Mouse (Mus musculus): ENCODE measurements at regions not wholly inside any gene's neighbourhood (a gene's known extent, or its start where the extent isn't known, plus 50 kb on each side); places are given as distances from the start of the nearest gene placed in this dataset.

GRCm38 (mm10) chr12:91946541-91946940 lies 97.6 kb upstream of the Sel1l start:
- no peaks in the 10 kb centered on the region for H3K27me3 ChIP-seq (ENCODE audit: control insufficient read depth, insufficient read depth, low read length)
- H3K4me1 ChIP-seq (ENCODE audit: control insufficient read depth, insufficient read depth, low read length) = no peaks in the 10 kb centered on the region
- H3K36me3 ChIP-seq (ENCODE audit: control insufficient read depth, insufficient read depth, low read length) = no peaks in the 10 kb centered on the region
- H3K4me2 ChIP-seq (ENCODE audit: low read depth, low read length) = no peak overlapping the region
- ATAC-seq (ENCODE audit: low read depth) = no peak
- no peak overlapping the region for H3K27ac ChIP-seq (ENCODE audit: low read depth, low read length)
- WGBS = 80% methylated on average over 3 of the region's 3 CpGs
- no peaks in the 10 kb centered on the region for H3K9me3 ChIP-seq (ENCODE audit: control insufficient read depth, low read length)
- no peak overlapping the region for H3K9ac ChIP-seq (replicated peaks; ENCODE audit: low read depth, low read length)
- H3K4me3 ChIP-seq (ENCODE audit: low read depth, low read length) = no peak overlapping the region

- no peak overlapping the region for H3K4me3 ChIP-seq (ENCODE audit: low read depth, low read length)
- H3K36me3 ChIP-seq (ENCODE audit: control insufficient read depth, insufficient read depth, low read length) = no peaks in the 10 kb centered on the region
- 48% methylated on average over 7 of the region's 7 CpGs for WGBS
- no peak for ATAC-seq (ENCODE audit: low read depth)
- H3K27ac ChIP-seq (ENCODE audit: low read depth, low read length) = no peak overlapping the region
- H3K9ac ChIP-seq (replicated peaks; ENCODE audit: low read depth, low read length) = no peak overlapping the region
- no peaks in the 10 kb centered on the region for H3K4me1 ChIP-seq (ENCODE audit: control insufficient read depth, insufficient read depth, low read length)
- no peaks in the 10 kb centered on the region for H3K9me3 ChIP-seq (ENCODE audit: control insufficient read depth, low read length)
- H3K4me2 ChIP-seq (ENCODE audit: low read depth, low read length) = no peak overlapping the region
- no peaks in the 10 kb centered on the region for H3K27me3 ChIP-seq (ENCODE audit: control insufficient read depth, insufficient read depth, low read length)
Measured at GRCm38 (mm10) chr12:91932490-91933361, 83.8 kb upstream of the Sel1l start.

GRCm38 (mm10) chr12:91931586-91931985 lies 82.6 kb upstream of the Sel1l start:
- no peak overlapping the region for H3K27ac ChIP-seq (ENCODE audit: low read depth, low read length)
- H3K4me3 ChIP-seq (ENCODE audit: low read depth, low read length) = no peak overlapping the region
- H3K9ac ChIP-seq (replicated peaks; ENCODE audit: low read depth, low read length) = no peak overlapping the region
- H3K9me3 ChIP-seq (ENCODE audit: control insufficient read depth, low read length) = no peaks in the 10 kb centered on the region
- ATAC-seq (ENCODE audit: low read depth) = no peak
- H3K27me3 ChIP-seq (ENCODE audit: control insufficient read depth, insufficient read depth, low read length) = no peaks in the 10 kb centered on the region
- H3K4me2 ChIP-seq (ENCODE audit: low read depth, low read length) = no peak overlapping the region
- no peaks in the 10 kb centered on the region for H3K4me1 ChIP-seq (ENCODE audit: control insufficient read depth, insufficient read depth, low read length)
- WGBS = 88% methylated on average over 6 of the region's 6 CpGs
- no peaks in the 10 kb centered on the region for H3K36me3 ChIP-seq (ENCODE audit: control insufficient read depth, insufficient read depth, low read length)

GRCm38 (mm10) chr12:91929386-91930054 lies 80.6 kb upstream of the Sel1l start:
- no peak overlapping the region for H3K27ac ChIP-seq (ENCODE audit: low read depth, low read length)
- no peak overlapping the region for H3K4me2 ChIP-seq (ENCODE audit: low read depth, low read length)
- no peaks in the 10 kb centered on the region for H3K27me3 ChIP-seq (ENCODE audit: control insufficient read depth, insufficient read depth, low read length)
- H3K36me3 ChIP-seq (ENCODE audit: control insufficient read depth, insufficient read depth, low read length) = no peaks in the 10 kb centered on the region
- no peak overlapping the region for H3K9ac ChIP-seq (replicated peaks; ENCODE audit: low read depth, low read length)
- WGBS = 72% methylated on average over 7 of the region's 7 CpGs
- no peaks in the 10 kb centered on the region for H3K9me3 ChIP-seq (ENCODE audit: control insufficient read depth, low read length)
- no peak for ATAC-seq (ENCODE audit: low read depth)
- no peaks in the 10 kb centered on the region for H3K4me1 ChIP-seq (ENCODE audit: control insufficient read depth, insufficient read depth, low read length)
- H3K4me3 ChIP-seq (ENCODE audit: low read depth, low read length) = no peak overlapping the region

- ATAC-seq (ENCODE audit: low read depth) = no peak
- no peak overlapping the region for H3K4me2 ChIP-seq (ENCODE audit: low read depth, low read length)
- H3K9me3 ChIP-seq (ENCODE audit: control insufficient read depth, low read length) = no peaks in the 10 kb centered on the region
- H3K36me3 ChIP-seq (ENCODE audit: control insufficient read depth, insufficient read depth, low read length) = no peaks in the 10 kb centered on the region
- WGBS = 80% methylated on average over 6 of the region's 6 CpGs
- no peak overlapping the region for H3K9ac ChIP-seq (replicated peaks; ENCODE audit: low read depth, low read length)
- no peak overlapping the region for H3K4me3 ChIP-seq (ENCODE audit: low read depth, low read length)
- no peaks in the 10 kb centered on the region for H3K27me3 ChIP-seq (ENCODE audit: control insufficient read depth, insufficient read depth, low read length)
- no peaks in the 10 kb centered on the region for H3K4me1 ChIP-seq (ENCODE audit: control insufficient read depth, insufficient read depth, low read length)
- no peak overlapping the region for H3K27ac ChIP-seq (ENCODE audit: low read depth, low read length)
Measured at GRCm38 (mm10) chr12:91927576-91927975, 78.6 kb upstream of the Sel1l start.

GRCm38 (mm10) chr12:91915486-91915885 lies 66.5 kb upstream of the Sel1l start:
- H3K4me1 ChIP-seq (ENCODE audit: control insufficient read depth, insufficient read depth, low read length) = no peaks in the 10 kb centered on the region
- H3K4me2 ChIP-seq (ENCODE audit: low read depth, low read length) = no peak overlapping the region
- H3K4me3 ChIP-seq (ENCODE audit: low read depth, low read length) = no peak overlapping the region
- H3K27me3 ChIP-seq (ENCODE audit: control insufficient read depth, insufficient read depth, low read length) = no peaks in the 10 kb centered on the region
- no peak overlapping the region for H3K9ac ChIP-seq (replicated peaks; ENCODE audit: low read depth, low read length)
- H3K36me3 ChIP-seq (ENCODE audit: control insufficient read depth, insufficient read depth, low read length) = no peaks in the 10 kb centered on the region
- H3K27ac ChIP-seq (ENCODE audit: low read depth, low read length) = no peak overlapping the region
- no peaks in the 10 kb centered on the region for H3K9me3 ChIP-seq (ENCODE audit: control insufficient read depth, low read length)
- 85% methylated on average over 3 of the region's 3 CpGs for WGBS
- ATAC-seq (ENCODE audit: low read depth) = no peak

- WGBS = 58% methylated on average over 8 of the region's 8 CpGs
- Histone ChIP-seq H3K27ac (ENCODE audit: low read depth, low read length) (no peak overlapping the region), H3K27me3 (ENCODE audit: control insufficient read depth, insufficient read depth, low read length) (no peaks in the 10 kb centered on the region), H3K9ac (replicated peaks; ENCODE audit: low read depth, low read length) (no peak overlapping the region), H3K4me2 (ENCODE audit: low read depth, low read length) (no peak overlapping the region), H3K4me1 (ENCODE audit: control insufficient read depth, insufficient read depth, low read length) (no peaks in the 10 kb centered on the region), H3K4me3 (ENCODE audit: low read depth, low read length) (no peak overlapping the region), H3K36me3 (ENCODE audit: control insufficient read depth, insufficient read depth, low read length) (no peaks in the 10 kb centered on the region), H3K9me3 (ENCODE audit: control insufficient read depth, low read length) (no peaks in the 10 kb centered on the region)
- no peak for ATAC-seq (ENCODE audit: low read depth)
Measured at GRCm38 (mm10) chr12:91910529-91910928, 61.6 kb upstream of the Sel1l start.
